Mouse (Mus musculus) stomach, postnatal 0 days (tissue): ENCODE measurements around the gene Emilin3. TPM values are rescaled to one million over a fixed set of nuclear protein-coding genes. Genes with fewer than 3 reads are reported as not detected.

Source experiments
- ATAC-seq: fragments of 200-750 bp; cut with Nextera tagmentation; 2 replicates; pipeline ENCODE4 v1.8.0; 2017; ENCODE audit not compliant: low FRiP score, low TSS enrichment
- DNase-seq: peaks from one replicate; pipeline ENCODE4 v3.0.0-alpha.2; 2016; ENCODE audit warnings: low spot score
- H3K27ac ChIP-seq: fragments of 300-500 bp; sonication (generic); replicated peaks from 2 replicates; pipeline ENCODE4 v1.5.1; 2014; ENCODE audit warnings: mild to moderate bottlenecking, control low read depth
- H3K27me3 ChIP-seq: fragments of 300-500 bp; sonication (generic); 2 replicates; pipeline ENCODE4 v1.6.1; 2014; ENCODE audit warnings: low read length; ENCODE audit not compliant: control insufficient read depth, insufficient read depth
- H3K36me3 ChIP-seq: fragments of 300-500 bp; sonication (generic); 2 replicates; pipeline ENCODE4 v1.6.1; 2014; ENCODE audit warnings: low read length, mixed read lengths; ENCODE audit not compliant: control insufficient read depth, insufficient read depth
- H3K4me1 ChIP-seq: fragments of 300-500 bp; sonication (generic); replicated peaks from 2 replicates; pipeline ENCODE4 v1.6.1; 2014; ENCODE audit warnings: antibody characterized with exemption; ENCODE audit not compliant: control insufficient read depth, insufficient read depth
- H3K4me2 ChIP-seq: fragments of 300-500 bp; sonication (generic); replicated peaks from 2 replicates; pipeline ENCODE4 v1.6.1; 2014; ENCODE audit warnings: low read depth, mild to moderate bottlenecking, control low read depth, moderate library complexity
- H3K4me3 ChIP-seq: fragments of 300-500 bp; sonication (generic); 2 replicates; pipeline ENCODE4 v1.5.1; 2014; ENCODE audit warnings: low read depth, low read length, control low read depth
- H3K9ac ChIP-seq: fragments of 300-500 bp; sonication (generic); 2 replicates; pipeline ENCODE4 v1.6.1; 2014; ENCODE audit warnings: mild to moderate bottlenecking, low read length, control low read depth, mixed read lengths
- H3K9me3 ChIP-seq: fragments of 300-500 bp; sonication (generic); 2 replicates; pipeline ENCODE4 v1.6.1; 2016; ENCODE audit warnings: low read length; ENCODE audit not compliant: control insufficient read depth
- CTCF ChIP-seq: IDR thresholded peaks from 2 replicates; pipeline ENCODE4 v1.5.1; 2016; ENCODE audit warnings: antibody characterized with exemption, low read depth, mild to moderate bottlenecking, moderate library complexity
- EP300 ChIP-seq: optimal IDR thresholded peaks from 2 replicates; pipeline ENCODE3; 2016; ENCODE audit warnings: antibody characterized with exemption
- WGBS: fragments of 180-500 bp; shearing (Covaris S2); extraction: QIAGEN DNeasy Blood & Tissue Kit; methylation state at CpG from one replicate; pipeline ENCODE4 v1.1.7; 2014; 5-methylcytosine and 5-hydroxymethylcytosine counted together
- polyA plus RNA-seq: library from polyadenylated mRNA; unstranded; fragments of >200 nt; fragmentation: Nextera tagmentation; extraction: Ambion mirVana; gene quantifications from 2 replicates; pipeline ENCODE4 v1.2.1, GENCODE M21; 2015

Emilin3 gene
- polyA plus RNA-seq, 1 experiment from 2014 or later = 7.2 TPM

- Histone ChIP-seq H3K36me3 (no peaks in the 10 kb centered on the region), H3K4me2 (no peak overlapping the region), H3K9me3 (no peaks in the 10 kb centered on the region), H3K27ac (no peak overlapping the region), H3K27me3 (no peaks in the 10 kb centered on the region; the same call in 1 of the 2 replicates), H3K9ac (no peak overlapping the region), H3K4me1 (no peaks in the 10 kb centered on the region), H3K4me3 (no peak overlapping the region)
- peak; percentile 69 for DNase-seq
- TF ChIP-seq CTCF (peak; percentile 83), EP300 (no peak)
- no peak for ATAC-seq
- WGBS = 19% methylated on average over 2 of the region's 2 CpGs
These were observed 27.3 kb downstream of the Emilin3 start for GRCm38 (mm10) chr2:160884830-160885229.

GRCm38 (mm10) chr2:160883912-160884311, 28.2 kb downstream of the Emilin3 start:
- no peaks in the 10 kb centered on the region for H3K9me3 ChIP-seq
- no peak for ATAC-seq
- H3K4me2 ChIP-seq = no peak overlapping the region
- no peaks in the 10 kb centered on the region for H3K4me1 ChIP-seq
- TF ChIP-seq EP300 = no peak
- no peak for TF ChIP-seq CTCF
- H3K27me3 ChIP-seq = no peaks in the 10 kb centered on the region; the same call in 1 of the 2 replicates
- 54% methylated on average over 4 of the region's 4 CpGs for WGBS
- H3K36me3 ChIP-seq = no peaks in the 10 kb centered on the region
- H3K9ac ChIP-seq = no peak overlapping the region
- DNase-seq = peak; percentile 18
- H3K27ac ChIP-seq = no peak overlapping the region
- H3K4me3 ChIP-seq = no peak overlapping the region

- 69% methylated on average over 5 of the region's 5 CpGs for WGBS
- ATAC-seq (no peak), DNase-seq (peak; percentile 9)
These were observed 29.7 kb downstream of the Emilin3 start for GRCm38 (mm10) chr2:160882436-160882835.

GRCm38 (mm10) chr2:160881462-160882101, 30.5 kb downstream of the Emilin3 start:
- no peak overlapping the region for H3K4me2 ChIP-seq
- ATAC-seq (no peak), DNase-seq (no peak)
- no peak overlapping the region for H3K4me3 ChIP-seq
- no peaks in the 10 kb centered on the region; the same call in 1 of the 2 replicates for H3K27me3 ChIP-seq
- no peak overlapping the region for H3K27ac ChIP-seq
- WGBS = 49% methylated on average over 6 of the region's 6 CpGs
- no peak overlapping the region for H3K9ac ChIP-seq
- H3K4me1 ChIP-seq = no peaks in the 10 kb centered on the region
- no peaks in the 10 kb centered on the region for H3K36me3 ChIP-seq
- TF ChIP-seq CTCF (no peak), EP300 (no peak)
- no peaks in the 10 kb centered on the region for H3K9me3 ChIP-seq

More at GRCm38 (mm10) chr2:160882436-160882835, 29.7 kb downstream of the Emilin3 start:
- Histone ChIP-seq H3K36me3 (no peaks in the 10 kb centered on the region), H3K4me1 (no peaks in the 10 kb centered on the region), H3K9me3 (no peaks in the 10 kb centered on the region), H3K4me3 (no peak overlapping the region), H3K4me2 (no peak overlapping the region), H3K27ac (no peak overlapping the region), H3K27me3 (no peaks in the 10 kb centered on the region; the same call in 1 of the 2 replicates), H3K9ac (no peak overlapping the region)
- TF ChIP-seq EP300 (no peak), CTCF (no peak)

GRCm38 (mm10) chr2:160880453-160881195, 31.5 kb downstream of the Emilin3 start, which contains the start of gene Lpin3:
TSS of gene Lpin3 (plus strand) at chr2:160880670.
- TF ChIP-seq EP300 = no peak
- no peak for TF ChIP-seq CTCF
- DNase-seq (no peak), ATAC-seq (no peak; the same call in 1 of the 2 replicates)
- Histone ChIP-seq H3K27me3 (no peaks in the 10 kb centered on the region; the same call in 1 of the 2 replicates), H3K36me3 (no peaks in the 10 kb centered on the region), H3K9me3 (no peaks in the 10 kb centered on the region), H3K4me2 (no peak within 1 kb of the TSS), H3K27ac (no peak within 1 kb of the TSS), H3K9ac (no peak within 1 kb of the TSS), H3K4me3 (no peak within 1 kb of the TSS), H3K4me1 (no peaks in the 10 kb centered on the region)
- WGBS = 58% methylated on average over 13 of the region's 13 CpGs

GRCm38 (mm10) chr2:160876115-160876514, 36.0 kb downstream of the Emilin3 start:
- TF ChIP-seq CTCF (peak; percentile 63), EP300 (no peak)
- ATAC-seq (no peak), DNase-seq (no peak)
- Histone ChIP-seq H3K27ac (no peak overlapping the region), H3K4me2 (no peak overlapping the region), H3K9me3 (no peaks in the 10 kb centered on the region), H3K4me3 (no peak overlapping the region), H3K4me1 (no peaks in the 10 kb centered on the region), H3K36me3 (no peaks in the 10 kb centered on the region), H3K9ac (no peak overlapping the region), H3K27me3 (no peaks in the 10 kb centered on the region)
- WGBS = 89% methylated on average over 4 of the region's 4 CpGs
